Mouse (Mus musculus) MEL (cell line): ENCODE measurements at regions not wholly inside any gene's neighbourhood (a gene's known extent, or its start where the extent isn't known, plus 50 kb on each side); places are given as distances from the start of the nearest gene placed in this dataset.

Source experiments
- CTCF ChIP-seq, 3 experiments: IDR thresholded peaks in 2 of 3; conservative IDR thresholded peaks in 1 of 3; 2 replicates each; pipeline ENCODE4 v1.5.1; 2011 to 2012; ENCODE audit warnings: low read length in 3 of 3, low read depth in 2 of 3, mild to moderate bottlenecking in 2 of 3, improper control_type of control experiment in 1 of 3, inconsistent platforms in 1 of 3, mixed read lengths in 1 of 3, moderate library complexity in 1 of 3; ENCODE audit not compliant: control insufficient read depth in 1 of 3, insufficient read depth in 1 of 3, poor library complexity in 1 of 3, severe bottlenecking in 1 of 3
- E2F4 ChIP-seq: IDR thresholded peaks from 2 replicates; pipeline ENCODE4 v1.6.1; 2011; ENCODE audit warnings: low read depth, low read length, improper control_type of control experiment, borderline replicate concordance
- ELF1 ChIP-seq: IDR thresholded peaks from 2 replicates; pipeline ENCODE4 v1.6.1; 2014; ENCODE audit warnings: low read depth, mild to moderate bottlenecking, inconsistent platforms, low read length, improper control_type of control experiment, moderate library complexity
- EP300 ChIP-seq, 2 experiments: IDR thresholded peaks; 2 replicates each; pipeline ENCODE4 v1.6.1; 2011; ENCODE audit warnings: improper control_type of control experiment in 2 of 2, low read length in 2 of 2, low read depth in 1 of 2, mild to moderate bottlenecking in 1 of 2
- ETS1 ChIP-seq: IDR thresholded peaks from 2 replicates; pipeline ENCODE4 v1.6.1; 2012; ENCODE audit warnings: low read depth, mild to moderate bottlenecking, inconsistent platforms, low read length, improper control_type of control experiment, moderate library complexity
- JUND ChIP-seq: IDR thresholded peaks from 2 replicates; pipeline ENCODE4 v1.6.1; 2011; ENCODE audit warnings: low read depth, mild to moderate bottlenecking, improper control_type of control experiment, low read length
- MAFK ChIP-seq: IDR thresholded peaks from 2 replicates; pipeline ENCODE4 v1.6.1; 2011; ENCODE audit warnings: low read depth, mild to moderate bottlenecking, low read length, improper control_type of control experiment, borderline replicate concordance
- MAX ChIP-seq: IDR thresholded peaks from 2 replicates; pipeline ENCODE4 v1.6.1; 2011; ENCODE audit warnings: low read length, improper control_type of control experiment
- MEF2A ChIP-seq: IDR thresholded peaks from 2 replicates; pipeline ENCODE4 v1.6.1; 2014; ENCODE audit warnings: low read depth, mild to moderate bottlenecking, inconsistent platforms, low read length, improper control_type of control experiment; ENCODE audit not compliant: poor library complexity, insufficient replicate concordance, severe bottlenecking; ENCODE audit errors: extremely low read depth
- RCOR1 ChIP-seq: IDR thresholded peaks from 2 replicates; pipeline ENCODE4 v1.6.1; 2012; ENCODE audit warnings: low read depth, mild to moderate bottlenecking, inconsistent platforms, low read length, improper control_type of control experiment
- TCF12 ChIP-seq: IDR thresholded peaks from 2 replicates; pipeline ENCODE4 v1.6.1; 2014; ENCODE audit warnings: low read depth, mild to moderate bottlenecking, inconsistent platforms, low read length, improper control_type of control experiment, moderate library complexity
- ZKSCAN1 ChIP-seq: IDR thresholded peaks from 2 replicates; pipeline ENCODE4 v1.6.1; 2012; ENCODE audit warnings: low read depth, mild to moderate bottlenecking, inconsistent platforms, low read length, improper control_type of control experiment, moderate library complexity
- ZNF384 ChIP-seq: IDR thresholded peaks from 2 replicates; pipeline ENCODE4 v1.6.1; 2012; ENCODE audit warnings: low read depth, mild to moderate bottlenecking, inconsistent platforms, low read length, improper control_type of control experiment

GRCm38 (mm10) chr15:27129697-27130096 is 234.3 kb upstream of the Fbxl7 start:
- no peak for TF ChIP-seq ZKSCAN1
- no peak for TF ChIP-seq JUND
- no peak for TF ChIP-seq CTCF (IDR thresholded peaks at IDR 0.05 in 2 of 3, conservative IDR thresholded peaks at IDR 0.05 in 1 of 3; ENCODE audit: control insufficient read depth in 1 of 3, insufficient read depth in 1 of 3, low read depth in 2 of 3, low read length in 3 of 3, poor library complexity in 1 of 3, severe bottlenecking in 1 of 3)
- no peak for TF ChIP-seq RCOR1
- TF ChIP-seq ZNF384 = no peak
- no peak for TF ChIP-seq ELF1
- no peak for TF ChIP-seq MEF2A
- no peak for TF ChIP-seq EP300 (IDR thresholded peaks at IDR 0.05; ENCODE audit: low read depth in 1 of 2, low read length in 2 of 2)
- no peak for TF ChIP-seq E2F4
- TF ChIP-seq MAX = no peak
- no peak for TF ChIP-seq MAFK
- TF ChIP-seq TCF12 = no peak
- TF ChIP-seq ETS1 = no peak
